Mouse (Mus musculus): Measurements from ENCODE around the gene Tmod3.
"Not testable (repeated sequence)": the region's sequence is repeated elsewhere in the genome, so short reads cannot be mapped to it uniquely, and the experiment has no call there.

The Tmod3 gene

GRCm38 (mm10) chr9:75558812-75559511, 495 bp downstream of the Tmod3 start:
- in situ Hi-C loops (cut with MboI; ENCODE audit: low sequenced_read_pairs) = no loop called here

GRCm38 (mm10) chr9:75558360-75558759, 1.1 kb downstream of the Tmod3 start:
- in situ Hi-C loops (cut with MboI; ENCODE audit: low sequenced_read_pairs) = no loop called here

GRCm38 (mm10) chr9:75553719-75554118, 5.7 kb downstream of the Tmod3 start:
- in situ Hi-C loops (cut with MboI; ENCODE audit: low sequenced_read_pairs) = no loop called here

GRCm38 (mm10) chr9:75551342-75551741, 8.1 kb downstream of the Tmod3 start:
- in situ Hi-C loops (cut with MboI; ENCODE audit: low sequenced_read_pairs) = no loop called here

- in situ Hi-C loops (cut with MboI; ENCODE audit: low sequenced_read_pairs) = no loop called here
These were observed 10.4 kb downstream of the Tmod3 start for GRCm38 (mm10) chr9:75549010-75549409.

GRCm38 (mm10) chr9:75546885-75547553, 12.4 kb downstream of the Tmod3 start:
- in situ Hi-C loops (cut with MboI; ENCODE audit: low sequenced_read_pairs) = no loop called here

- in situ Hi-C loops (cut with MboI; ENCODE audit: low sequenced_read_pairs) = no loop called here
These were observed 13.9 kb downstream of the Tmod3 start for GRCm38 (mm10) chr9:75545514-75545913.

GRCm38 (mm10) chr9:75541497-75541896, 18.0 kb downstream of the Tmod3 start:
- in situ Hi-C loops (cut with MboI; ENCODE audit: low sequenced_read_pairs) = no loop called here

GRCm38 (mm10) chr9:75536422-75536821, 23.0 kb downstream of the Tmod3 start:
- in situ Hi-C loops (cut with MboI; ENCODE audit: low sequenced_read_pairs) = no loop called here

GRCm38 (mm10) chr9:75534431-75534962, 25.0 kb downstream of the Tmod3 start:
- in situ Hi-C loops (cut with MboI; ENCODE audit: low sequenced_read_pairs) = no loop called here

GRCm38 (mm10) chr9:75532989-75533388, 26.5 kb downstream of the Tmod3 start:
- in situ Hi-C loops (cut with MboI; ENCODE audit: low sequenced_read_pairs) = not testable (repeated sequence)

GRCm38 (mm10) chr9:75532461-75532860, 27.0 kb downstream of the Tmod3 start:
- in situ Hi-C loops (cut with MboI; ENCODE audit: low sequenced_read_pairs) = no loop called here

GRCm38 (mm10) chr9:75529358-75529757, 30.1 kb downstream of the Tmod3 start:
- in situ Hi-C loops (cut with MboI; ENCODE audit: low sequenced_read_pairs) = no loop called here

GRCm38 (mm10) chr9:75528096-75528495, 31.4 kb downstream of the Tmod3 start:
- in situ Hi-C loops (cut with MboI; ENCODE audit: low sequenced_read_pairs) = no loop called here

GRCm38 (mm10) chr9:75527368-75528059, 31.9 kb downstream of the Tmod3 start:
- in situ Hi-C loops (cut with MboI; ENCODE audit: low sequenced_read_pairs) = no loop called here

GRCm38 (mm10) chr9:75523646-75524045, 35.8 kb downstream of the Tmod3 start:
- in situ Hi-C loops (cut with MboI; ENCODE audit: low sequenced_read_pairs) = no loop called here

GRCm38 (mm10) chr9:75522217-75522616, 37.2 kb downstream of the Tmod3 start:
- in situ Hi-C loops (cut with MboI; ENCODE audit: low sequenced_read_pairs) = no loop called here

GRCm38 (mm10) chr9:75521788-75522187, 37.7 kb downstream of the Tmod3 start:
- in situ Hi-C loops (cut with MboI; ENCODE audit: low sequenced_read_pairs) = no loop called here

- in situ Hi-C loops (cut with MboI; ENCODE audit: low sequenced_read_pairs) = no loop called here
These were observed 38.5 kb downstream of the Tmod3 start for GRCm38 (mm10) chr9:75520940-75521339.

GRCm38 (mm10) chr9:75517751-75518150, 41.7 kb downstream of the Tmod3 start:
- in situ Hi-C loops (cut with MboI; ENCODE audit: low sequenced_read_pairs) = no loop called here

GRCm38 (mm10) chr9:75515464-75516113, 43.9 kb downstream of the Tmod3 start:
- in situ Hi-C loops (cut with MboI; ENCODE audit: low sequenced_read_pairs) = no loop called here

Measured in CH12F3 (cell line).